Comparison of ENCODE assay signal across 10 mouse cellular contexts in the genomic region with DNA sequence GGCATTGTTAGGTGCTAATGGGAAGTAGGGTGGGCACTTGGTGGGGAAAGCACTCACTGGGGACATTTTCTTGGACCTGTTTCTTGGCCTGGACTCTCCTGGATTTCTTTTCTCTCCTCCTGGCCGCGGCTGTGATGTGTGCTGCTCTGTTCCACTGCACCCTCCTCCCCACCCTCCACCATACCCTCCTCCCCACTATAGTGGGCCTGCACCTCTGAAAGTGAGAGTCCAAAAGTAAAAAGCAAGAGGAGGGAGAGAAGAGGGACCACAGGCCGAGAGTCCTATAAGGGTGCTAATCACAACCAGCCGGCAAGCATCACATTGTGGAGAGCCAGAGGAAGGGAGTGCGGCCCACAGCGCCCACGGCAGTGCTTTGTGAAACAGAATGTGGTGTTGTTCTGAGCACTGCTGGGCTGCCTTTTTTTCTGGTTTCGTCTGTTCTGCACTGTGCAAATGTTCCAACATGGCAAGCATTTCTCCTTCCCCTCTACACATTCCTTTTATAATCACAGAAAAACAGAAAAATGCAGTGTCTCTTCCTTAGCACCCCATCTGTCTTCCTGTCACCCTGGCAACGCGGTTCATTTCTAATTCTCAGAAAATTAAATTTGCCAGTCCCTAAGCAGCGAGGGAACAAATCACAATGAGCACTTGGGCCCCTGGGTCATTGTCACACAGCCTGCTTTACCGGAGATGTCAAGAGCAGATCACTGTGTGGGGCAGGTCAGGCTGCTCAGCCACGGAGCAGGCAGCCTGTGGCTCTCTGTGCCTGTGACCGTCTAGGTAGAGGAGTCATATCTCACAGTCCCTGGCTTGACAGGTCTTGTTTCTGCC. TPM values are rescaled to one million over a fixed set of nuclear protein-coding genes. Genes with fewer than 3 reads are reported as not detected.
DNase-seq lines count a peak whose midpoint lies in the region; ATAC-seq and TF ChIP-seq lines count a peak whose summit lies in the region.
"Had no signal": no experiment of that assay in that cellular context is flagged by ENCODE, and none has a peak within 500 bp of the region (broad histone marks: within the 10 kb centered on the region; RNA-seq: fewer than 3 reads in every experiment).

No protein-coding gene starts in this region.

- no peak for DNase-seq in forebrain, embryonic 10.5 days (ENCODE audit: extremely low spot score, low spot score)
- peak; percentile 76 to 79 for DNase-seq in frontal cortex, adult 2 months (ENCODE audit: extremely low spot score in 1 of 2, low spot score in 1 of 2)
- peak; percentile 77 to 78 for DNase-seq in layer of hippocampus, postnatal 36 days
- DNase-seq in midbrain, postnatal 0 days (ENCODE audit: low spot score), result peak; percentile 33
- DNase-seq in heart, postnatal 4 days, result no peak
- DNase-seq in cerebellum, adult 9-11 months, result no peak
- no peak for DNase-seq in adipocyte (ENCODE audit: low spot score)
- DNase-seq: kidney, adult 2 months had no signal

- no peaks in the 10 kb centered on the region for H3K36me3 ChIP-seq in forebrain, embryonic 13.5 days (ENCODE audit: poor library complexity, severe bottlenecking)
- no peaks in the 10 kb centered on the region for H3K36me3 ChIP-seq in forebrain, embryonic 10.5 days (replicated peaks)
- H3K36me3 ChIP-seq in midbrain, postnatal 0 days (ENCODE audit: insufficient read depth, low read length), result no peaks in the 10 kb centered on the region

- no peaks in the 10 kb centered on the region for H3K9me3 ChIP-seq in forebrain, embryonic 13.5 days (replicated peaks)
- H3K9me3 ChIP-seq in forebrain, embryonic 10.5 days, result no peaks in the 10 kb centered on the region
- H3K9me3 ChIP-seq in midbrain, postnatal 0 days (ENCODE audit: low read length), result no peaks in the 10 kb centered on the region

- no peak overlapping the region for H3K9ac ChIP-seq in forebrain, embryonic 13.5 days
- 0 out of 2 replicates have a peak overlapping the region, but pooled peaks have one; percentile 8 for H3K9ac ChIP-seq in midbrain, postnatal 0 days (replicated peaks; ENCODE audit: low read length, poor library complexity, severe bottlenecking)

- no peak overlapping the region for H3K4me2 ChIP-seq in forebrain, embryonic 13.5 days
- no peak overlapping the region for H3K4me2 ChIP-seq in midbrain, postnatal 0 days (ENCODE audit: low read depth, low read length, poor library complexity, severe bottlenecking)

- H3K27ac ChIP-seq in forebrain, embryonic 13.5 days, result peak overlapping the region; percentile 55
- H3K27ac ChIP-seq in forebrain, embryonic 10.5 days, result no peak overlapping the region
- peak overlapping the region; percentile 51 for H3K27ac ChIP-seq in midbrain, postnatal 0 days (ENCODE audit: low read depth, low read length)

- H3K4me1 ChIP-seq in forebrain, embryonic 13.5 days, result peaks cover 7% of the 10 kb centered on the region
- H3K4me1 ChIP-seq in forebrain, embryonic 10.5 days, result peaks cover 10% of the 10 kb centered on the region; the same call in 1 of the 2 replicates
- H3K4me1 ChIP-seq in midbrain, postnatal 0 days (ENCODE audit: insufficient read depth, low read length), result peaks cover 3% of the 10 kb centered on the region; the same call in 1 of the 2 replicates

- 57% methylated on average over 14 of the region's 14 CpGs for WGBS in forebrain, embryonic 13.5 days
- 65% methylated on average over 14 of the region's 14 CpGs for WGBS in forebrain, embryonic 10.5 days
- 40% methylated on average over 14 of the region's 14 CpGs for WGBS in midbrain, postnatal 0 days

- no peak for TF ChIP-seq CTCF in midbrain, postnatal 0 days (IDR thresholded peaks at IDR 0.05)

- peak; percentile 38; the same call in 1 of the 2 replicates for ATAC-seq in forebrain, embryonic 13.5 days
- peak; percentile 56; the same call in 1 of the 2 replicates for ATAC-seq in midbrain, postnatal 0 days (ENCODE audit: low FRiP score)

- H3K27me3 ChIP-seq in forebrain, embryonic 13.5 days, result no peaks in the 10 kb centered on the region
- H3K27me3 ChIP-seq in forebrain, embryonic 10.5 days (ENCODE audit: poor library complexity, severe bottlenecking), result no peaks in the 10 kb centered on the region
- H3K27me3 ChIP-seq in midbrain, postnatal 0 days (ENCODE audit: insufficient read depth, low read length), result no peaks in the 10 kb centered on the region

- H3K4me3 ChIP-seq in forebrain, embryonic 13.5 days, result no peak overlapping the region
- no peak overlapping the region for H3K4me3 ChIP-seq in forebrain, embryonic 10.5 days
- no peak overlapping the region for H3K4me3 ChIP-seq in midbrain, postnatal 0 days (ENCODE audit: low read depth, low read length)
- H3K4me3 ChIP-seq: myocyte had no signal

RNA-seq across cellular contexts. Expression of gene Tnxb, which starts 29.5 kb away (rescaled TPM):
- polyA plus RNA-seq in forebrain, embryonic 13.5 days (2015; fragmentation: Nextera tagmentation; extraction: Ambion mirVana), result 0.01 and 0.05 TPM in 2 replicates
- not detected in 2 replicates for polyA plus RNA-seq in forebrain, embryonic 10.5 days (2016; fragmentation: Nextera tagmentation; extraction: Ambion mirVana)
- polyA plus RNA-seq in frontal cortex, adult 2 months (2012; rRNA removed), result 1.6 TPM in 2 replicates
- total RNA-seq in layer of hippocampus, postnatal 36 days (2021), result 10 to 100 TPM in 1 of 2 experiments, 1 to 10 TPM in 1; 9.9 to 10.7 TPM
- total RNA-seq in midbrain, postnatal 0 days (2014; rRNA removed), result 3.5 and 4.2 TPM in 2 replicates
- polyA plus RNA-seq in midbrain, postnatal 0 days (2015; fragmentation: Nextera tagmentation; extraction: Ambion mirVana), result 0.26 and 0.30 TPM in 2 replicates
- total RNA-seq in heart, postnatal 4 days (2021), result 10 to 100 TPM; 47.1 to 54.2 TPM

RNA-seq across cellular contexts. Expression of gene C4b, which starts 43.9 kb away (rescaled TPM):
- polyA plus RNA-seq in forebrain, embryonic 13.5 days (2015; fragmentation: Nextera tagmentation; extraction: Ambion mirVana), result not detected in 2 replicates
- not detected in 2 replicates for polyA plus RNA-seq in forebrain, embryonic 10.5 days (2016; fragmentation: Nextera tagmentation; extraction: Ambion mirVana)
- polyA plus RNA-seq in frontal cortex, adult 2 months (2012; rRNA removed), result 18.8 and 22.8 TPM in 2 replicates
- 10 to 100 TPM; 15.7 to 22.6 TPM for total RNA-seq in layer of hippocampus, postnatal 36 days (2021)
- 1.2 and 1.5 TPM in 2 replicates for total RNA-seq in midbrain, postnatal 0 days (2014; rRNA removed)
- 0.67 and 0.76 TPM in 2 replicates for polyA plus RNA-seq in midbrain, postnatal 0 days (2015; fragmentation: Nextera tagmentation; extraction: Ambion mirVana)
- total RNA-seq in heart, postnatal 4 days (2021), result 1 to 10 TPM; 5.0 to 5.5 TPM
- polyA plus RNA-seq: myocyte had no signal

RNA-seq across cellular contexts. Expression of gene Atf6b, which starts 52.8 kb away (rescaled TPM):
- polyA plus RNA-seq in forebrain, embryonic 13.5 days (2015; fragmentation: Nextera tagmentation; extraction: Ambion mirVana), result 95.9 and 105 TPM in 2 replicates
- polyA plus RNA-seq in forebrain, embryonic 10.5 days (2016; fragmentation: Nextera tagmentation; extraction: Ambion mirVana), result 105 and 106 TPM in 2 replicates
- 57.7 and 59.6 TPM in 2 replicates for polyA plus RNA-seq in frontal cortex, adult 2 months (2012; rRNA removed)
- total RNA-seq in layer of hippocampus, postnatal 36 days (2021), result 100 to 1,000 TPM in 1 of 2 experiments, 10 to 100 TPM in 1; 89.9 to 101 TPM
- 47.9 and 57.4 TPM in 2 replicates for total RNA-seq in midbrain, postnatal 0 days (2014; rRNA removed)
- polyA plus RNA-seq in midbrain, postnatal 0 days (2015; fragmentation: Nextera tagmentation; extraction: Ambion mirVana), result 83.0 and 86.0 TPM in 2 replicates
- 10 to 100 TPM; 22.3 to 24.4 TPM for total RNA-seq in heart, postnatal 4 days (2021)

RNA-seq across cellular contexts. Expression of gene Fkbpl, which starts 55.2 kb away (rescaled TPM):
- 14.7 and 16.1 TPM in 2 replicates for polyA plus RNA-seq in forebrain, embryonic 13.5 days (2015; fragmentation: Nextera tagmentation; extraction: Ambion mirVana)
- polyA plus RNA-seq in forebrain, embryonic 10.5 days (2016; fragmentation: Nextera tagmentation; extraction: Ambion mirVana), result 14.8 and 15.5 TPM in 2 replicates
- polyA plus RNA-seq in frontal cortex, adult 2 months (2012; rRNA removed), result 6.7 and 7.9 TPM in 2 replicates
- 10 to 100 TPM; 17.9 to 18.0 TPM for total RNA-seq in layer of hippocampus, postnatal 36 days (2021)
- 6.2 and 7.2 TPM in 2 replicates for total RNA-seq in midbrain, postnatal 0 days (2014; rRNA removed)
- polyA plus RNA-seq in midbrain, postnatal 0 days (2015; fragmentation: Nextera tagmentation; extraction: Ambion mirVana), result 10.7 and 12.9 TPM in 2 replicates
- total RNA-seq in heart, postnatal 4 days (2021), result 1 to 10 TPM; 6.1 to 9.5 TPM

Comparison
In these comparisons a context has a peak if more than half of its experiments do, and no peak if none do; other contexts are left out.
1. DNase-seq: peak in frontal cortex, adult 2 months (2 of 2), layer of hippocampus, postnatal 36 days (2 of 2) and midbrain, postnatal 0 days (single experiment); none in forebrain, embryonic 10.5 days (single experiment), heart, postnatal 4 days (single experiment), cerebellum, adult 9-11 months (single experiment) and adipocyte (single experiment).
2. RNA of gene C4b, which starts 43.9 kb away (polyA plus RNA-seq): 18.8 to 22.8 TPM in frontal cortex, adult 2 months; 0.67 to 0.76 TPM in midbrain, postnatal 0 days, not detected in forebrain, embryonic 13.5 days and not detected in forebrain, embryonic 10.5 days; every median in the first group is over 10 times any median in the second.